ENCODE assay signal across 8 mouse cellular contexts in the genomic region with DNA sequence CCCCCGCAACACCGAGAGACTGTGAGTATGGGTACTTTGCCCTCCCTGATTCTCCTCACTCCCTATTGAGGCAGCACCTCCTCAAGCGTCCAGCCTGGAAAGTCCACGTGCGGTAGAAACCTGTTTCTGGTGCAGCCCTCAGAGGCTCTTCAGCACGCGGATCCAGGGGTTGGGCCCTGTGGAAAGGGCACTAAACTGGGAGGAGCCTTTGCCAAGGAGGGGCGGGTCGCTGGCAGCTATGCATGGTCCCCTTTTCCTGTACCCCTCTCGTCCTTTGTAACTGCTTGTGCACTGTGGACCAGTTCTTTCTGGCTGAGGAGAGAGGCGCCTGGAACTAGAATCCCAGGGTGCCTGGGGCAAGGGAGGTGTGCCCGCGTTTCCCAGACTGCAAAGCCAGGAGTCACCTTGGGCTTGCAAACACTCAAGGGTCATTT. TPM values are rescaled to one million over a fixed set of nuclear protein-coding genes. Genes with fewer than 3 reads are reported as not detected.
DNase-seq lines count a peak whose midpoint lies in the region; ATAC-seq and TF ChIP-seq lines count a peak whose summit lies in the region.

No protein-coding gene starts in this region.

- peak overlapping the region; percentile 87 for H3K4me2 ChIP-seq in heart, embryonic 11.5 days
- H3K4me2 ChIP-seq in stomach, postnatal 0 days (replicated peaks; ENCODE audit: low read depth), result peak overlapping the region; percentile 95

- no peaks in the 10 kb centered on the region for H3K9me3 ChIP-seq in heart, embryonic 11.5 days (replicated peaks; ENCODE audit: control insufficient read depth, low read length)
- H3K9me3 ChIP-seq in stomach, postnatal 0 days (ENCODE audit: control insufficient read depth, low read length), result no peaks in the 10 kb centered on the region

- peaks cover 11% of the 10 kb centered on the region; the same call in 1 of the 2 replicates for H3K4me1 ChIP-seq in heart, embryonic 11.5 days (ENCODE audit: control insufficient read depth, insufficient read depth, low read length)
- H3K4me1 ChIP-seq in stomach, postnatal 0 days (replicated peaks; ENCODE audit: control insufficient read depth, insufficient read depth), result peaks cover 3% of the 10 kb centered on the region; the same call in 1 of the 2 replicates

- no peak for ATAC-seq in heart, embryonic 11.5 days (replicated peaks; ENCODE audit: insufficient number of reproducible peaks, low FRiP score, low TSS enrichment)
- no peak for ATAC-seq in stomach, postnatal 0 days (ENCODE audit: low FRiP score, low TSS enrichment)

- no peaks in the 10 kb centered on the region for H3K36me3 ChIP-seq in heart, embryonic 11.5 days (ENCODE audit: control insufficient read depth, insufficient read depth, low read length)
- H3K36me3 ChIP-seq in stomach, postnatal 0 days (ENCODE audit: control insufficient read depth, insufficient read depth, low read length), result no peaks in the 10 kb centered on the region

- intact Hi-C loops in gastrocnemius, adult 2 months (cut with DNase I), result no loop called here
- intact Hi-C loops in gastrocnemius, postnatal 14 days (cut with DNase I; ENCODE audit: low total_unique reads), result no loop called here

- H3K9ac ChIP-seq in heart, embryonic 11.5 days (ENCODE audit: low read depth, low read length), result peak overlapping the region; percentile 83
- H3K9ac ChIP-seq in stomach, postnatal 0 days (ENCODE audit: low read length), result peak overlapping the region; percentile 57

- TF ChIP-seq CTCF in gastrocnemius, adult 2 months (IDR thresholded peaks at IDR 0.05), result no peak
- no peak for TF ChIP-seq CTCF in stomach, postnatal 0 days (IDR thresholded peaks at IDR 0.05; ENCODE audit: low read depth)

- no peak for TF ChIP-seq EP300 in stomach, postnatal 0 days (optimal IDR thresholded peaks at IDR 0.05)

- peaks cover 17% of the 10 kb centered on the region; the same call in 1 of the 2 replicates for H3K27me3 ChIP-seq in heart, embryonic 11.5 days (ENCODE audit: control insufficient read depth, insufficient read depth, low read length)
- 0 out of 2 replicates have a peak, but pooled peaks cover 2% of the 10 kb centered on the region for H3K27me3 ChIP-seq in stomach, postnatal 0 days (ENCODE audit: control insufficient read depth, insufficient read depth, low read length)

- H3K27ac ChIP-seq in gastrocnemius, adult 2 months, result no peak overlapping the region
- no peak overlapping the region for H3K27ac ChIP-seq in heart, embryonic 11.5 days (ENCODE audit: low read depth, low read length)
- H3K27ac ChIP-seq in stomach, postnatal 0 days (replicated peaks), result no peak overlapping the region

- H3K4me3 ChIP-seq in gastrocnemius, adult 2 months, result peak overlapping the region; percentile 78
- H3K4me3 ChIP-seq in heart, embryonic 11.5 days (ENCODE audit: low read depth, low read length), result peak overlapping the region; percentile 75
- H3K4me3 ChIP-seq in stomach, postnatal 0 days (ENCODE audit: low read depth, low read length), result peak overlapping the region; percentile 62

- WGBS in heart, embryonic 11.5 days (ENCODE audit: insufficient replicate concordance), result 0% methylated on average over 13 of the region's 13 CpGs
- 4% methylated on average over 13 of the region's 13 CpGs for WGBS in stomach, postnatal 0 days

- no peak for DNase-seq in gastrocnemius, adult 2 months
- no peak for DNase-seq in gastrocnemius, postnatal 14 days
- peak; percentile 9 for DNase-seq in adrenal gland, adult 8-10 months
- DNase-seq in kidney, adult 9 months, result peak; percentile 86
- peak; percentile 47 for DNase-seq in lung, postnatal 10 days
- DNase-seq in stomach, postnatal 0 days (ENCODE audit: low spot score), result peak; percentile 38
- DNase-seq in urinary bladder, postnatal 10 days (ENCODE audit: low spot score), result no peak

RNA-seq across cellular contexts. Expression of gene Slit2, which starts 2.3 kb away (rescaled TPM):
- 1 to 10 TPM in 1 of 2 experiments, under 1 TPM in 1; 0.64 to 1.4 TPM for total RNA-seq in gastrocnemius, adult 2 months (2021)
- total RNA-seq in gastrocnemius, postnatal 14 days (2021), result 1 to 10 TPM; 2.2 to 2.6 TPM
- 10 to 100 TPM; 13.0 to 18.6 (median 15.4) TPM for total RNA-seq in adrenal gland, adult 8-10 months (2022)
- 47.2 and 49.4 TPM in 2 replicates for polyA plus RNA-seq in heart, embryonic 11.5 days (2014; fragmentation: Nextera tagmentation; extraction: Ambion mirVana)
- polyA plus RNA-seq in stomach, postnatal 0 days (2015; fragmentation: Nextera tagmentation; extraction: Ambion mirVana), result 7.8 and 9.1 TPM in 2 replicates

Comparison
In these comparisons a context has a peak if more than half of its experiments do, and no peak if none do; other contexts are left out.
1. DNase-seq: peak in adrenal gland, adult 8-10 months (single experiment), kidney, adult 9 months (single experiment), lung, postnatal 10 days (single experiment) and stomach, postnatal 0 days (single experiment); none in gastrocnemius, adult 2 months (single experiment), gastrocnemius, postnatal 14 days (single experiment) and urinary bladder, postnatal 10 days (single experiment).
2. Peak in every context shown above with its lines, with median percentiles within 50 percentile points of each other: H3K4me3 ChIP-seq.